Mouse (Mus musculus) cerebellum, adult 8-10 months (tissue): Measurements from ENCODE around the gene Ikbip.
A peak's percentile ranks its signal among the peaks of the same experiment; 100 is the strongest.

Experiments
- DNase-seq: peaks from one replicate; pipeline ENCODE4 v3.0.0; 2022

The Ikbip gene

DNA sequence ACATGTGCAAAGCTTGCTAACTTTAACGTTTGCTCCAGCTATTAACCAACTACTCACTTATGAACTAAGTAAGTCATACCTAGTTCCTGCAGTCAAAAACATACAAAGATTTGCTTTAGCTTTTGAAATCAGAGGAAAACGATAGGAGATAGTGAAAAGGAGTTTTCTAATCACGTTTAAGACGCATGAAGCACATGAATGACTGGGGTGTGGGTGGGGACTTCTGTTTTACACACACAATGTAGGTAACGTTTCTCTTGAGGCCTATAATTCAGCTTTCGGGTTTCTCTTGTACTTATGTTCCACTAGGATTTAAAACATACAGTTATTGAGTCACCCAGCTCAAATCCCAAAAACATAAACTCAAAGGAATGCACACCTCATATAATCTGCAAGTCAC is 39.9 kb downstream of the Ikbip start:
- DNase-seq = no peak

DNA sequence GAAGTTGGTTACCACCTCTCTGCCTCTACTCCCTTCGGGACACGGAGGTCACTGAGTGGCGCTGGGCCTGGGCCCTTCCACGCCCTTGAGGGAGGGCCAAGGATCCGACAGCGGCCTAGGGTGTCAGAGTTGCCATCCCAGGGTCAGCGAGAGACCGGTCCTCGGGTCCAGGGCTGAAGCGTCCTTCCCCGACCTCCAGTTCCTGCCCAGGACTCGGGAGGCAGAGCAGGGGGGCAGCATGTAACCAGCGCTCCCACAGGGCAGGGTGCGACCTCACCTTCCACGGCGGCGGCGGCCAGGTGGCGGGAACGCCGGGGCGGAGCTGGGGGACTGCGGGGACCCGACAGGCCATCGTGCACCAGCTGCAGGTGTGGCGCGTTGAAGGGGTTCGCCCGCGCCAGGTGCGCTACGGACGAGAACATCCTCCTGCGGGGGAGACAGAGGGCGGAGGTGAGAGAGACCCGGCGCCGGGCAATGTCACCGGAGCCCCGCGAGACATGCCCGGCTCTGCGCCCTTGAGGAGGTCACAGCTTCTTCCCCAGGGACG is 40.6 kb downstream of the Ikbip start:
- DNase-seq = no peak

- DNase-seq = peak; percentile 98
Observed at GRCm38 (mm10) chr10:91123828-91124822, 41.4 kb downstream of the Ikbip start, which contains the start of gene Slc25a3. Slc25a3 (minus strand) TSS chr10:91124059.

GRCm38 (mm10) chr10:91126618-91127355 is 44.0 kb downstream of the Ikbip start:
- DNase-seq = no peak

DNA sequence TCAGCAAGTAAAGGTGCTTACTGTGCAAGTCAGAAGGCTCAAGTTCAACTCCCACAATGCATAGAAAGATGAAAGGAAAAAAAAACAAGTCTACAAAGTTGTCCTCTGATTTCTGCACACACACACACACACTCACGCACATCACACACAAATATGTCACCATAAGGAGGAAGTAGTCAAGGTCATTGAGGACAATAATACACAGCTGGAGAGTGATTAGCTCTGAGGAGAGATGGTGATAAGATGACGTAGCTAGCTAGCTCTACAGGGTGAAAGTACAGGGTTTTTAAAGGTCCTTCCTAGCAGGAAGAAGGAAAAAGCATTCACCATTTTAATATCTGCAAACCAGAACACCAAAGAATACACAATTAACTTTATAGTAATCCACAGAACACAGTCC is 44.7 kb downstream of the Ikbip start:
- DNase-seq = no peak

- DNase-seq = no peak
Observed at GRCm38 (mm10) chr10:91128551-91129160, 45.9 kb downstream of the Ikbip start.

- DNase-seq = no peak
Observed at GRCm38 (mm10) chr10:91130792-91131191, 48.1 kb downstream of the Ikbip start.

GRCm38 (mm10) chr10:91131565-91131964 is 48.8 kb downstream of the Ikbip start:
- no peak for DNase-seq

GRCm38 (mm10) chr10:91135302-91135972 is 52.7 kb downstream of the Ikbip start:
- DNase-seq = no peak

DNA sequence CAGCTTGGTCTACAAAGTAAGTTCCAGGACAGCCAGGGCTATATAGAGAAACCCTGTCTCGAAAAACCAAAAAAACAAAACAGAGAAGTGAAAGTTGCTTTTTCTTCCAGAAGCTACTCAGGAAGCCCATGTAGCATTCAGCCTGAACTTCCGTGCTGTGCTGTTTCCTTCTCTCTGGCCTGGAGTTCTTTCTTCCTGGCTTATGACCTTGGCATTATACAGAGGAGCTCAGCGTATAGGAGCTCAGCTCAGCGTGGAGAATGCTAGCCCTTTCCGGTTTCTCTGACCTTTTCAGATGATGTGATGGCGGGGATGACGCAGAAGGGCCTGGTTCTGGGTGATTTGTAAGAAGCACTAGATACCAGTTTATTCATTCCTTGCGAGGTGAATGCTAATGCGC is 54.7 kb downstream of the Ikbip start:
- no peak for DNase-seq

DNA sequence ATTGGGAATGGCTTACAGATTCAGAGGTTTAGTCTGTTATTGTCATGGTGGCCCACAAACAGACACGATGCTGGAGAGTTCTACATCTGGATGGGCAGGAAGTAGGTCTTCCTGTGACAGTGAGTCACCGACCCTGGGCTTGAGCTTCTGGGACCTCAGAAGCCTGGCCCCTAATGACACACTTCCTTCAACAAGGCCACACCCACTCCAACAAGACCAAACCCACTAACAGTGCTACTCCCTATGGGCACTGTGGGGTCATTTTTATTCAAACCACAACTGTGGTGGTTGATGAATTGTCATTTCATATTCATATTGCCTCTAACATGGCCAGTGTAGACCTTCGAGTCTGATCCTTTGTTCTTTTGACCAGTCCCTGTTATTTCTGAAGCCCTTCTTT is 55.6 kb downstream of the Ikbip start:
- no peak for DNase-seq

DNA sequence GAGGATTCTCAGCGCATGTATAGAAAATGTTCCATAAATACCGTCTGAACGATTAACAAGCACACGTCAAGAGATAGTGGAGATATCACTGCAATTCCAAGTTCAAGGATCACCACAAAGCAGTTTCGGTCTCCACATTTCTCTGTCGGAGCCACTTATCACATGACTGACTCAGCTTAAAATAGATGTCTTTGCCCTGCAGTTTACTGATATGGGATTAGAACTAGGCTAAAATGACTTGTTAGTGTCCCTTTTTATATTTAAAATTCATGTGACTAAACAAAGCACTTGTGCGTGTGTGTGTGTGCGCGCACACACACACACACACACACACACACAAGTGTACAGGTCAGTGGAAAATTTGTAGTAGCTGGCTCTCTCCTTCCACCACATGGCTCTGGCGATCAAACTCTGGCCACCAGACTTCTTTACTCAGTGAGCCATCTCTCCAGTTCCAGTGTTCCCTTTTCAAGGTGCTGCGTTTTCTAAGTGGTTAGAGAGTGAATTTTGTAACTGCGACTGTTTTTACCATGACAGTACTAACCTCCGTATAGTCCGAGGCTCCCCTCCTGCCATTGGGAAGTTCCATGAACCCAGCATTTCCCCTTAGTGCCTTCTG is 56.5 kb downstream of the Ikbip start:
- DNase-seq = no peak

GRCm38 (mm10) chr10:91141564-91141963 is 58.8 kb downstream of the Ikbip start:
- no peak for DNase-seq

DNA sequence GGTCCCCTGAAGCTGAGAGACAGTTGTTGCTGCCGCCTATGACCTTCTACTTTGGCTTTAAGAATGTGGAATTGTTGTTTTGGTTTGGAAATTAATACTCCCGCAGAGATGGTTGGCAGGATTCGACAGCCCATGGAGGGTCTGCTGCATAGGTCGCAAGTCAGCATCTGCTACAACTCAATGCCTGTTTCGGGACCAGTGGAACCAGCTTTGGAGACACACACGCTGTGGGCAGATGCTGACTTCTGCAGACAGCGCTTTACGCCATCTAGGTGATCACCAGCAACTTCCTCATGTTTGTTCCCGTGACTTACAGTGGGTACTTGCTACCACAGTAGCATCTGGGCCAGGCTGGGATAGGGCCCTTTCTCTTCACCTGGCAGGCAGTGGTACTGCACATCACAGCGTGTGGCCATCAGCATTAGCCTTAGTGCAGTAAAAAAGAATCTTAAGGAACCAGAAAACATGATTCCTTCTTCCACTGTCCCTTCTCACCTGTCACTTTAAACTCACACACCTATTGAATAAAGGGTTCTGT is 60.0 kb downstream of the Ikbip start:
- no peak for DNase-seq

DNA sequence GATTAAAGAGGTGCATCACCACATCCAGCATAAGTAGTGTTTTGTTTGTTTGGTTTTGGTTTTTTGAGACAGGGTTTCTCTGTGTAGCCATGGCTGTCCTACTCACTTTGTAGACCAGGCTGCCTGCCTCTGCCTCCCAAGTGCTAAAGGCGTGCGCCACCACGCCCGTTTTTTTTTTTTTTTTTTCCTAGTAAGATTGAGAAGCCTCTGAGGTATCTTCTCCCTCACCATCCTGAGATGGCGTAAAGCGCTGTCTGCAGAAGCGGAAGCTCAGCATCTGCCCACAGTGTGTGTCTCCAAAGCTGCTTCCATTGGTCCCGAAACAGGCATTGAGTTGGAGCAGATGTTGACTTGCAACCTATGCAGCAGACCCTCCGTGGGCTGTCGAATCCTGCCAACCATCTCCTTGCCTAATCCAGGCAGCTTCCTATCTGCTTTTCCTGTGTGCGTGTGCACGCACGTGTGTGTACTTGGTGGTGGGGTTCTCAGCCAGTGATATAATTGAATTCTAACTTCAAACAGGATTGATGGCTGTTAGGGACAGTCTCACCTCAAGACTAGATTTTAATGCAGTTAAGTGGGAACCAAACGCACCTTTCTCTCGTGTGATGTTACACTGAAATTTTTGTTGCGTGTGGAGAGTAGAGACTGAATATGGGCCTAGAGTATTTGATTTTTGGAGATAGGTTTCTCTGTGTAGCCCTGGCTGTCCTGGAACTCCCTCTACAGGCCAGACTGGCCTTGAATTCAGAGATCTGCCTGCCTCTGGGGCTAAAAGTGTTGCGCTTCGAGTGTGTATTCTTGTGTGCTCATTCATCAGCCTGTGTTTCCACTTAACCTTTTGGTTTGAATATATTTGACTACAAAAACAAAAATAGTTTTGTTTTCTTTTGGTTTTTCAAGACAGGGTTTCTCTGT is 60.8 kb downstream of the Ikbip start:
- DNase-seq = no peak

DNA sequence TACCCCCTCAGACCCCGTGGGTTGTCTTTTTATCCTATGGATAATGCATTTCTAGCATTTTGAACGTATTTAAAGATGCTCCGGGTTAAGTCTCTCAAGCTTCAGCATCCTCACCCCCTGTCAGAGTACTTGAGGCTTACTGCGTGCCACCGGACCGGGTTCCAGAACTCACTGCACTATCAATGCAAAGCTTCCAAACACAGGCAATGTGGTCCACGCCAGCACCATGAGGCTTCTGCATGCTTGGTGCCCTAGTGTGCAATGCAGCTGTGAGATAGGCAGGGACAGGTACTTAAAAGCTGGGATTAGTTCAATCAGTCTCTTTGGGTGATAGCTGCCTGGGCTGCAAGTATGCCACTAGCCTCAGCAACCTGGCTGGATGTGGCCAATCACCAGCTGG is 62.7 kb downstream of the Ikbip start:
- DNase-seq = no peak
